Mouse (Mus musculus) CH12.LX (cell line): ENCODE data around the gene Fgfr2. TPM values are rescaled to one million over a fixed set of nuclear protein-coding genes. Genes with fewer than 3 reads are reported as not detected.

Experiments used
- DNase-seq: peaks from one replicate; pipeline ENCODE4 v3.0.0-alpha.2; 2013; ENCODE audit errors: extremely low read depth
- H3K27ac ChIP-seq: 2 replicates; pipeline ENCODE4 v1.5.1; 2012; ENCODE audit warnings: low read depth, mild to moderate bottlenecking, control low read depth, moderate library complexity; ENCODE audit not compliant: insufficient read depth
- H3K27me3 ChIP-seq: replicated peaks from 2 replicates; pipeline ENCODE3; 2012; ENCODE audit warnings: inconsistent platforms
- H3K36me3 ChIP-seq, 2 experiments: replicated peaks in 1 of 2; 2 replicates each; pipeline versions ENCODE3 to v1.6.1; 2012; ENCODE audit warnings: inconsistent platforms in 1 of 2, low read length in 1 of 2, mild to moderate bottlenecking in 1 of 2, mixed read lengths in 1 of 2, moderate library complexity in 1 of 2; ENCODE audit not compliant: control insufficient read depth in 1 of 2, insufficient read depth in 1 of 2
- H3K4me1 ChIP-seq, 2 experiments: 2 replicates each; pipeline ENCODE4 v1.6.1; 2012; ENCODE audit warnings: inconsistent platforms in 1 of 2, moderate library complexity in 1 of 2; ENCODE audit not compliant: insufficient read depth in 2 of 2, control insufficient read depth in 1 of 2
- H3K4me2 ChIP-seq: 2 replicates; pipeline ENCODE4 v1.6.1; 2012; ENCODE audit warnings: low read depth, mild to moderate bottlenecking, control low read depth; ENCODE audit not compliant: poor library complexity, insufficient read depth, severe bottlenecking
- H3K4me3 ChIP-seq, 3 experiments: fragments of 150-350 bp in 1 of 3; sonication (generic) in 1 of 3; replicated peaks in 1 of 3; 2 replicates each; pipeline versions ENCODE3 to v1.5.1; 2011 to 2012; ENCODE audit warnings: low read depth in 2 of 3, low read length in 2 of 3, mild to moderate bottlenecking in 2 of 3, moderate library complexity in 2 of 3, control low read depth in 1 of 3, improper control_type of control experiment in 1 of 3, inconsistent platforms in 1 of 3, mixed read lengths in 1 of 3; ENCODE audit not compliant: poor library complexity in 1 of 3
- H3K79me2 ChIP-seq: replicated peaks from 2 replicates; pipeline ENCODE4 v1.6.1; 2012; ENCODE audit warnings: mild to moderate bottlenecking, moderate library complexity; ENCODE audit not compliant: control insufficient read depth, poor library complexity, insufficient read depth, severe bottlenecking; ENCODE audit errors: extremely low read depth
- H3K9ac ChIP-seq: 2 replicates; pipeline ENCODE4 v1.6.1; 2012; ENCODE audit warnings: low read depth, mild to moderate bottlenecking, control low read depth, moderate library complexity; ENCODE audit not compliant: insufficient read depth
- H3K9me3 ChIP-seq: replicated peaks from 2 replicates; pipeline ENCODE3; 2012; ENCODE audit warnings: low read length, inconsistent platforms, mixed read lengths
- CHD1 ChIP-seq: IDR thresholded peaks from 2 replicates; pipeline ENCODE4 v1.6.1; 2012; ENCODE audit warnings: low read depth, low read length, improper control_type of control experiment, inconsistent platforms
- CTCF ChIP-seq, 2 experiments: IDR thresholded peaks in 1 of 2; conservative IDR thresholded peaks in 1 of 2; 2 replicates each; pipeline ENCODE4 v1.5.1; 2011 to 2012; ENCODE audit warnings: low read depth in 2 of 2, low read length in 2 of 2, improper control_type of control experiment in 1 of 2, inconsistent platforms in 1 of 2, mild to moderate bottlenecking in 1 of 2, moderate library complexity in 1 of 2
- GABPA ChIP-seq: IDR thresholded peaks from 2 replicates; pipeline ENCODE4 v1.6.1; 2012; ENCODE audit warnings: low read depth, low read length, improper control_type of control experiment, inconsistent platforms; ENCODE audit not compliant: insufficient replicate concordance
- HCFC1 ChIP-seq: IDR thresholded peaks from 2 replicates; pipeline ENCODE4 v1.6.1; 2012; ENCODE audit warnings: low read depth, mild to moderate bottlenecking, inconsistent platforms, low read length, improper control_type of control experiment
- IRF4 ChIP-seq: IDR thresholded peaks from 2 replicates; pipeline ENCODE4 v1.6.1; 2014; ENCODE audit warnings: low read depth, mild to moderate bottlenecking, inconsistent platforms, low read length, improper control_type of control experiment
- JUND ChIP-seq: conservative IDR thresholded peaks from 2 replicates; pipeline ENCODE4 v1.6.1; 2011; ENCODE audit warnings: low read depth, low read length, improper control_type of control experiment
- KAT2A ChIP-seq: IDR thresholded peaks from 2 replicates; pipeline ENCODE4 v1.6.1; 2012; ENCODE audit warnings: low read length, improper control_type of control experiment, inconsistent platforms; ENCODE audit not compliant: insufficient replicate concordance
- MAFK ChIP-seq: IDR thresholded peaks from 2 replicates; pipeline ENCODE4 v1.6.1; 2011; ENCODE audit warnings: low read length, improper control_type of control experiment; ENCODE audit not compliant: insufficient replicate concordance
- MYC ChIP-seq: IDR thresholded peaks from 2 replicates; pipeline ENCODE4 v1.6.1; 2011; ENCODE audit warnings: low read depth, mild to moderate bottlenecking, improper control_type of control experiment, low read length
- POLR2A ChIP-seq: IDR thresholded peaks from 2 replicates; pipeline ENCODE4 v1.6.1; 2011; ENCODE audit warnings: low read depth, mild to moderate bottlenecking, improper control_type of control experiment, low read length
- RAD21 ChIP-seq: IDR thresholded peaks from 2 replicates; pipeline ENCODE4 v1.6.1; 2011; ENCODE audit warnings: low read depth, mild to moderate bottlenecking, low read length, improper control_type of control experiment, moderate library complexity
- SIN3A ChIP-seq: IDR thresholded peaks from 2 replicates; pipeline ENCODE4 v1.6.1; 2012; ENCODE audit warnings: low read length, improper control_type of control experiment, inconsistent platforms
- SMC3 ChIP-seq: IDR thresholded peaks from 2 replicates; pipeline ENCODE4 v1.6.1; 2011; ENCODE audit warnings: low read depth, low read length, improper control_type of control experiment
- UBTF ChIP-seq: IDR thresholded peaks from 2 replicates; pipeline ENCODE4 v1.6.1; 2012; ENCODE audit warnings: low read depth, mild to moderate bottlenecking, inconsistent platforms, low read length, improper control_type of control experiment, moderate library complexity
- ZC3H11A ChIP-seq: IDR thresholded peaks from 2 replicates; pipeline ENCODE4 v1.6.1; 2012; ENCODE audit warnings: low read depth, mild to moderate bottlenecking, inconsistent platforms, low read length, improper control_type of control experiment
- ZMIZ1 ChIP-seq: IDR thresholded peaks from 2 replicates; pipeline ENCODE4 v1.6.1; 2012; ENCODE audit warnings: low read depth, mild to moderate bottlenecking, inconsistent platforms, low read length, improper control_type of control experiment
- dilution Hi-C: fragments of 300-500 bp; cut with MboI; formaldehyde crosslinking; loops from 2 replicates; pipeline ENCODE4 v1.14.3; 2020; ENCODE audit warnings: low sequenced_read_pairs; ENCODE audit not compliant: extremely low pct_unique_long_range_greater_than_20kb, extremely low pct_ligation_motif_present
- in situ Hi-C: fragments of 300-500 bp; cut with MboI; formaldehyde crosslinking; loops from 3 replicates; pipeline ENCODE4 v1.14.3; 2019; ENCODE audit warnings: low sequenced_read_pairs, low pct_ligation_motif_present, low pct_unique_long_range_greater_than_20kb, mixed read lengths
- polyA plus RNA-seq: library from polyadenylated mRNA; unstranded; fragments of >175 nt; gene quantifications from 2 replicates; pipeline ENCODE4 v1.2.1, GENCODE M21; 2012; ENCODE audit warnings: low read depth; ENCODE audit not compliant: insufficient read length
- total RNA-seq, 2 experiments: library from RNA; depleted of rRNA; stranded (reverse); fragments of 300-350 nt in 1 of 2; fragments of >200 nt in 1 of 2; gene quantifications; 2 replicates each; pipeline ENCODE4 v1.2.3; 2012 to 2014

Fgfr2 gene
- total and polyA plus RNA-seq, 3 experiments, result not detected

DNA sequence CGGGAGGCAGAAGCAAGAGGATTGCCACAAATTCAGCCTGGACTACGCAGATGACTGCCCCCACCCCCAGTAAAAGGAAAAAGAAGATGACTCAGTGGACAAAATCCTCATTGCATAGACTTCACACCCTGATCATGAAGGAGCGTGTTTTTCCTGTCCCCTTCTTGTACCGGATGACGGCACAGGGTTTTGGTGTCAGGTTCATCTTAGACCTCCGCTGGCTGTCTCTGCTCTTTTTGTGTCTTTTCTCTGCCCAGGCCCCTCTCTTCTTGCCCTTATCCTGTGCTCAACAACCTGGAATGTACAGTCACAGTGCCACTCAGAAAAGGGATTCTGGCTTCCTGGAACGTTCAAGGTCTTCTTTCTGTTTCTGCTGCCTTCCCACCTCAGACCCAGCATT is 2172.7 kb downstream of the Fgfr2 start:
- H3K27me3 ChIP-seq, result peaks cover 91% of the 10 kb centered on the region
- no peak overlapping the region for H3K4me3 ChIP-seq
- dilution Hi-C loops (no loop called here), in situ Hi-C loops (no loop called here)
- H3K9me3 ChIP-seq, result peaks cover 6% of the 10 kb centered on the region
- H3K4me2 ChIP-seq, result no peak overlapping the region
- no peak overlapping the region for H3K27ac ChIP-seq
- H3K79me2 ChIP-seq, result no peaks in the 10 kb centered on the region
- DNase-seq, result no peak
- no peaks in the 10 kb centered on the region for H3K36me3 ChIP-seq
- no peak overlapping the region for H3K9ac ChIP-seq
- TF ChIP-seq POLR2A (no peak), MAFK (no peak), IRF4 (no peak)
- H3K4me1 ChIP-seq, result peaks cover 0 to 6% of the 10 kb centered on the region in 2 experiments; a peak in 1 of 4 replicates

DNA sequence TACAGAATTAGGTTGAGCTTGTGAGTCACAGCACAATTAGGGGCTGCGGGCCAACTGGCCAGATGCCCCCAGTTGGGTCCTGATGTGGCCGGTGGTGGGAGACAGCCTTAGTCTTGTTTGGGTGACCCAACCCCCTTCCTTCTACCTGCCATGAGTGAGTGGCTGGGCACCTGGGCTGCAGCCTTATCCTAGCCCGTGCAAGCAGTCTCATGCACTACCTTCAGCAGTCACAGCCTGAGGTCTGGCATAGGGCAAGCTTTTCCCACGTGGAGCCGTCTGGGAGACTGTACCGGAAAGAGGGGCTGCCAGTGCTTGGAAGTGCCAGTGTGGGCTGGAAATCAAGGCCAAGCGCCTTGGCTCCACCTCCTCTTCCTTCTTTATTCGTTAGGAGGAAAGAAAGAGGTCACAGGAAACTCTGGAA is 2173.8 kb downstream of the Fgfr2 start:
- Histone ChIP-seq H3K27ac (no peak overlapping the region), H3K9ac (no peak overlapping the region), H3K4me1 (peaks cover 0 to 6% of the 10 kb centered on the region in 2 experiments; a peak in 1 of 4 replicates), H3K4me2 (no peak overlapping the region), H3K27me3 (peaks cover 96% of the 10 kb centered on the region), H3K79me2 (no peaks in the 10 kb centered on the region), H3K9me3 (no peaks in the 10 kb centered on the region), H3K36me3 (no peaks in the 10 kb centered on the region), H3K4me3 (no peak overlapping the region)
- TF ChIP-seq UBTF (no peak), CHD1 (no peak), GABPA (no peak), KAT2A (no peak), CTCF (conservative IDR thresholded peaks at IDR 0.05 in 1 of 2, IDR thresholded peaks at IDR 0.05 in 1 of 2; ENCODE audit: low read depth in 2 of 2, low read length in 2 of 2) (no peak), MYC (no peak), HCFC1 (no peak), SMC3 (no peak), ZMIZ1 (no peak), SIN3A (no peak), ZC3H11A (no peak), POLR2A (no peak), RAD21 (no peak), IRF4 (no peak), JUND (no peak)
- no peak for DNase-seq
- dilution Hi-C loops, result no loop called here
- in situ Hi-C loops, result no loop called here
